Mouse (Mus musculus): ENCODE results near the gene Edf1. TPM values are rescaled to one million over a fixed set of nuclear protein-coding genes. Genes with fewer than 3 reads are reported as not detected.

The Edf1 gene
- polyA plus RNA-seq, 1 experiment from 2014 or later: 436 TPM

DNA sequence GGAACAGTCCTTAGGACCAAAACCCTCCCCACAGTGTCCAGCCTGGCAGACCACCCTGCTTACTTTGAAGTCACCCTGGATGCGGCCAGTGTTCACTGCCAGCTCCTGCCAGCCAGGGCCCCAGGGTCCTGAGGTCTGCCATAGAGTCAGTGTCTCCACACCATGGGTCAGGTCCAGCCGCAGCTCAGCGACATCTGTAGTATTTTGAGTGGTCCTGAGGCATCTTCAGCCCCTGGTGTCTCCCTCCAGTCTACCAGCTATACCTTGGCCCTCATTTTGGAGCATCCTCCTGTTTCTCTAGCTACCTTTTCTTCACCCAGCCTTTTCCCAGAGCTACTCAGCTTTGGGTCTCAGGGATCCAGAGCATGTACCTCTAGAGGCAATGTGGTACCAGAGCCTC, 11.7 kb downstream of the Edf1 start:
- Histone ChIP-seq H3K4me2 (no peak overlapping the region), H3K9me3 (no peaks in the 10 kb centered on the region), H3K27me3 (no peaks in the 10 kb centered on the region), H3K36me3 (peaks cover 72% of the 10 kb centered on the region), H3K9ac (no peak overlapping the region), H3K4me1 (replicated peaks) (peaks cover 18% of the 10 kb centered on the region), H3K27ac (no peak overlapping the region), H3K4me3 (no peak overlapping the region)
- ATAC-seq (ENCODE audit: low FRiP score): no peak
- WGBS: 96% methylated on average over 3 of the region's 3 CpGs

DNA sequence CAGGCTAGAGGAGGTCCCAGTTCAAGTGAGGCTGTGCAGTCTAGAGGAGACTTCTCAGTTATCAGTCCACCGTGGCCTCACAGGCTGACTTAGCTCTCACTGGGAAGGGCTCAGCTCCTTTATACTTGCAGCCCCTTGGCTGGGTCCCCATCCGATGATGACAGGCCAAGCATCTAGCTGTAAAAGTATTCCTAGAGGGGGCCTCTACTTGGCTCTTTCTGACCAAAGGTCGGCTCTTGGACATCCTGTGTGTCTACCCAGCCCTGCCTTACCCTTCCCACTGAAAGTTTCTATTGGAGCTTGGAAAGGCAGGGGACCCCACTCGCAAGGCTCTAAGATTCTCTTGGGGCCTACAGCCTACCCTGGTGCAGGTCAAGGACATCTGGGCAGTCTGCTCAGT, 13.6 kb downstream of the Edf1 start:
- H3K9ac ChIP-seq: 0 out of 2 replicates have a peak overlapping the region, but pooled peaks have one; percentile 29
- H3K4me1 ChIP-seq (replicated peaks): peaks cover 28% of the 10 kb centered on the region
- H3K9me3 ChIP-seq: no peaks in the 10 kb centered on the region
- H3K4me2 ChIP-seq: no peak overlapping the region
- peaks cover 53% of the 10 kb centered on the region for H3K36me3 ChIP-seq
- no peak for ATAC-seq (ENCODE audit: low FRiP score)
- 90% methylated on average over 4 of the region's 4 CpGs for WGBS
- H3K4me3 ChIP-seq: no peak overlapping the region
- H3K27me3 ChIP-seq: peaks cover 7% of the 10 kb centered on the region
- no peak overlapping the region for H3K27ac ChIP-seq

DNA sequence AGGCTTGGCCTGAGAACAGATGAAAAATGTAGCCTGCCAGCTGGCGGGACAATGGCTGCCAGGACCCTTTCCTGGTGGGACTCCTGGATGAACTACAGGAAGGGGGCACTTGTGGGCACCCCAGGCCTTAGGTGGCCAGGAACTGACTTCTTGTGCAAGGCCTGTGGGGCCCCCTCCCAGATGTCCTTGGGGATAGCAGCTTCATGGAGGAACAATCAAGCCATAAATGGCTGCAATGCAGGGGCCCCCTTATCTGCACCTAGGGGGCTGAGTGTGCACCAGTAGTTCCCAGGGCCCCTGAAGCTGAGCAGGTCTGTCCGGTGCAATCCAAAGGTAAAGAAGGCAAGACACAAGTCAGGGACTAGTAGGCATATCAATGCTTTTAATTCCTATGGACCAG, 15.4 kb downstream of the Edf1 start:
- Histone ChIP-seq H3K9ac (peak overlapping the region; percentile 81; the same call in 1 of the 2 replicates), H3K4me2 (peak overlapping the region; percentile 96), H3K4me3 (no peak overlapping the region)

GRCm38 (mm10) chr2:25574136-25574535, 16.5 kb downstream of the Edf1 start:
- peak; percentile 9 for ATAC-seq (ENCODE audit: low FRiP score)
- Histone ChIP-seq H3K9ac (peak overlapping the region; percentile 81), H3K36me3 (peaks cover 24% of the 10 kb centered on the region), H3K4me3 (peak overlapping the region; percentile 64), H3K4me2 (peak overlapping the region; percentile 96), H3K4me1 (replicated peaks) (peaks cover 50% of the 10 kb centered on the region), H3K27ac (peak overlapping the region; percentile 91), H3K27me3 (peaks cover 37% of the 10 kb centered on the region), H3K9me3 (no peaks in the 10 kb centered on the region)
- 22% methylated on average over 11 of the region's 11 CpGs for WGBS

More for the DNA sequence above, 15.4 kb downstream of the Edf1 start:
- no peak for ATAC-seq (ENCODE audit: low FRiP score)
- H3K27me3 ChIP-seq: peaks cover 26% of the 10 kb centered on the region
- H3K36me3 ChIP-seq: peaks cover 35% of the 10 kb centered on the region
- H3K9me3 ChIP-seq: no peaks in the 10 kb centered on the region
- H3K27ac ChIP-seq: no peak overlapping the region
- 96% methylated on average over 2 of the region's 2 CpGs for whole genome bisulfite sequencing
- peaks cover 40% of the 10 kb centered on the region for H3K4me1 ChIP-seq (replicated peaks)

DNA sequence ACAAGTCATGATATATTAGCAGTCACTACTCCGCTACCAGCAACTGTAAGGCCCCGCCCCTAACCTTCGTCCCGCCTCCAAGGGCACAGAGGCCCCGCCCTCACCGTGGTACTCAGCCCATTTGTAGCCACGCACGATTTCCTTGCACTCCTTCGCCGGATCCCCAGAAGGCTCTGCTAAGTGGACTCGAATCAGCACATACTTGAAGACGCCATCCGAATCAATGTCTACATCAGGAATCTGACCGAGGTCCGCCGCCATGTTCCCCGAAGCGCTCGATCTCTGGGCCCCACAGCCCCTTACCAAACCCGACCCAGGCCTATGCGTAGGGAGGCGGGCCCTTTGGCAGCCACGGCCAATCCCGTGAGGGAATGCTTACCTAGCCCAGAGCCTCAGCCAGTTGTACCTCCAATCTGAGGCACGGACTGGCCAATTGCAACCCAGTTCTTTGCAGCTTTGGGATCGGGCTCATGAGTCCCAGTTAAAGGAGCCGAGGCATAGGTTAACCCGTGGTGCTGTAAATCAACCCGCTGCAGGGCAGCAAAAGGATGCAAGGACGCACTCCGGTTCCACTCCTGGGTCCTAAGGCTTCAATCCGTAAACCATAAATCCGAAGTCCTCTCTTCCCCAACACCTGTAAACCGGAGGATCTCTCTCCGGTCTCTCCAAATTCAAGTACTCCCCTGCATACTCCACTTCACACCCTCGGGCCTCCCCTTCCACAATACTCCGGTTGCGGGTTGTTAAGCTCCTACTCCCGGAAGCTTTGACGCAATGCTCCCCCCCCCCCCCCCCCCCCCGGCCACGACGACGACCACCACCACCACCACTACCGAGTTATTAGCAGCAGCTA, 17.2 kb downstream of the Edf1 start, which contains the start of the genes Mamdc4 and Phpt1:
Mamdc4 (minus strand) TSS at position 267 of the 853 bp plus-strand sequence.
Phpt1 (minus strand) TSS at position 646 of the 853 bp plus-strand sequence.
- peak within 1 kb of the TSS; percentile 96 for H3K4me2 ChIP-seq
- H3K4me3 ChIP-seq: peak within 1 kb of the TSS; percentile 64
- H3K27ac ChIP-seq: peak within 1 kb of the TSS; percentile 91
- peaks cover 57% of the 10 kb centered on the region for H3K4me1 ChIP-seq (replicated peaks)
- peak; percentile 97 for ATAC-seq (ENCODE audit: low FRiP score)
- H3K36me3 ChIP-seq: peaks cover 18% of the 10 kb centered on the region
- no peaks in the 10 kb centered on the region for H3K9me3 ChIP-seq
- peak within 1 kb of the TSS; percentile 81 for H3K9ac ChIP-seq
- peaks cover 43% of the 10 kb centered on the region for H3K27me3 ChIP-seq
- under 1% methylated on average over 44 of the region's 45 CpGs for WGBS

- Histone ChIP-seq H3K4me2 (peak overlapping the region; percentile 96), H3K27me3 (peaks cover 50% of the 10 kb centered on the region), H3K4me3 (peak overlapping the region; percentile 64), H3K36me3 (peaks cover 15% of the 10 kb centered on the region), H3K9ac (peak overlapping the region; percentile 81), H3K4me1 (replicated peaks) (peaks cover 64% of the 10 kb centered on the region), H3K27ac (peak overlapping the region; percentile 91), H3K9me3 (no peaks in the 10 kb centered on the region)
- 10% methylated on average over 21 of the region's 21 CpGs for WGBS
- ATAC-seq (ENCODE audit: low FRiP score): no peak
These were observed 17.9 kb downstream of the Edf1 start for GRCm38 (mm10) chr2:25575432-25576027.

DNA sequence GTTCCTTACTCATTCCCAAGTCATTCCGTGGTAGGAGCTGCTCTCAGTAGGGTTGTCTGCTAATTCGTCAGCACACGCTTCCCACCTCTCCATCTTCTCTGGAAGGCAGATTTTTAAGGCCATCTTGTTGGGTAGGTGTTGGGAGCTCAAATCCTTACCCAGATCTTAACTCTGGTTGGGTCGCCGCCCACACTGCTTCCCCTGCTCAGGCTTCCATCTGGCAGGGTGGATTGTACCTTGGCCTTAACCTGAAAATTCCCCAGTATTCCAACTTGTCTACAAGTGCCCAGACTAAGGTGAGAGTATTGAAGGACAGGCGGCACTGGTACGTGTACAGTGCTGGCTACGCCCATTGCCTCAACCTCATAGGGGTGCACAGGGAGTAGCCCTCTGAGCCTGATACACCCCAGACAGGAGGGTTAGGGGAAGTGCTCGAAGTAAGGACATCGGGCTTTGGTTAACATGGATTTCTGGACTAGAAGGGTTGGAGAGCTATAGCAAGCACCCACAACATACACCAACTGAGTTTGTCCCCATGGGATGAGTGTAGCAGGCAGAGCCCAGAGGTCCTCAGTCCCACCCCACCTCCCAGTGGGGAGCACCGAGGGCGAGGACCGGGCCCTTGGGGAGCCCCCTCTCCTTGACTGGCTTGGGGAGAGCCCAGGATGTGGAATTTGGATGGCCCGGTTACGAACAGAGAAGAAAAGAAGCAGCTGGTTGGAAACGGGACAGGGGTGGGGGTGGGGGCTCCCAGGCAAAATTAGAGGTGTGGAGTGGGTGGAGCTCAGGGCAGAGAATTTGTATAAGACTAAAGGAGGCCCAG, 18.6 kb downstream of the Edf1 start:
- Histone ChIP-seq H3K9me3 (no peaks in the 10 kb centered on the region), H3K4me2 (peak overlapping the region; percentile 96), H3K27ac (no peak overlapping the region), H3K9ac (peak overlapping the region; percentile 81; the same call in 1 of the 2 replicates), H3K36me3 (peaks cover 9% of the 10 kb centered on the region), H3K4me1 (replicated peaks) (peaks cover 71% of the 10 kb centered on the region), H3K27me3 (peaks cover 55% of the 10 kb centered on the region), H3K4me3 (no peak overlapping the region)
- ATAC-seq (ENCODE audit: low FRiP score): no peak
- 73% methylated on average over 16 of the region's 16 CpGs for WGBS

DNA sequence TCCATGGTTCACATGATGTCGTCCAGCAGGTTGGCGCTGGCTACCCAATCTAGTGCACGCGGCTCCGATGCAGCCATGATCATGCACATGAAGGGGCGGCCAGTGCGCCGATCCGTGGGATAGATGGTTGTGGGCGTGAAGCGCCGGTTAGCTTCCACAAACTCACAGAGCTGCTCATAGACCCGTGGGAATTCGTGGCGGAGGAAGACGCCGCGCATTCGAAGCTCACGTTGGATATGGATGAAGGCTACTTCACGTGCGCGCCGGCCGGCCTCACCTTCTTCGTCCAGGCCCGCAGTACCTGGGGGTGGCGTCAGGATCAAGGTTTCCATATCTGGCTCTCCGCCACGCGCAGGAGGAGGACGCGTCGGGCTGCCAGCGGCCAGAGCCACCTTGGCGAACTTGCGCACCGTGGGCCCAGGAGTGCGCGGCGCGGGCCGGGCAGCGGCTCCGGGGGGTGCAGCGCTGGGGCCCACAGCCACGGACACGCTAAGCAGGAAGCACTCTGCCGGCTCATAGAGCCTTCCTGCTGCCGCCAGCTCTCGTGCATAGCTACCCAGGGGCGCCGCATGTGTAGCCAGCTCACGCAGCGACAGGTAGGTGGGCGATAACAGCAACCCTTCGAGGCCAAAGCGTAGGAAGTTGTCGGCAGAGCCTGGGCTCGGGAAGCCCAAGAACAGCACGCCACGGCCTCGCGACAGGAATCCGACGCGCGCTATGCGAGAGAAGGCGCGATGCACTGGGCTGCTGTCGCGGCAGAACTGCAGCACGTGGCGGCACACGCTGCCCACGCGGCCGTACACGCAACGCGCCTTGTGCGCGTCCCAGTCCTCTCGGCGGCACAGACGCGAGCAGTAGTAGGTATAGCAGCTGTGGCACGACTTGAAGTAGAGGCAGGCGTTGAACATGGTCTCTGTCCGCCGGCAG, 19.6 kb downstream of the Edf1 start:
- H3K9ac ChIP-seq: peak overlapping the region; percentile 55; the same call in 1 of the 2 replicates
- 15% methylated on average over 92 of the region's 92 CpGs for WGBS
- no peak overlapping the region for H3K27ac ChIP-seq
- no peaks in the 10 kb centered on the region for H3K9me3 ChIP-seq
- H3K4me2 ChIP-seq: peak overlapping the region; percentile 40
- H3K27me3 ChIP-seq: peaks cover 55% of the 10 kb centered on the region
- ATAC-seq (ENCODE audit: low FRiP score): no peak
- no peaks in the 10 kb centered on the region; the same call in 1 of the 2 replicates for H3K36me3 ChIP-seq
- peaks cover 79% of the 10 kb centered on the region for H3K4me1 ChIP-seq (replicated peaks)
- H3K4me3 ChIP-seq: peak overlapping the region; percentile 27

DNA sequence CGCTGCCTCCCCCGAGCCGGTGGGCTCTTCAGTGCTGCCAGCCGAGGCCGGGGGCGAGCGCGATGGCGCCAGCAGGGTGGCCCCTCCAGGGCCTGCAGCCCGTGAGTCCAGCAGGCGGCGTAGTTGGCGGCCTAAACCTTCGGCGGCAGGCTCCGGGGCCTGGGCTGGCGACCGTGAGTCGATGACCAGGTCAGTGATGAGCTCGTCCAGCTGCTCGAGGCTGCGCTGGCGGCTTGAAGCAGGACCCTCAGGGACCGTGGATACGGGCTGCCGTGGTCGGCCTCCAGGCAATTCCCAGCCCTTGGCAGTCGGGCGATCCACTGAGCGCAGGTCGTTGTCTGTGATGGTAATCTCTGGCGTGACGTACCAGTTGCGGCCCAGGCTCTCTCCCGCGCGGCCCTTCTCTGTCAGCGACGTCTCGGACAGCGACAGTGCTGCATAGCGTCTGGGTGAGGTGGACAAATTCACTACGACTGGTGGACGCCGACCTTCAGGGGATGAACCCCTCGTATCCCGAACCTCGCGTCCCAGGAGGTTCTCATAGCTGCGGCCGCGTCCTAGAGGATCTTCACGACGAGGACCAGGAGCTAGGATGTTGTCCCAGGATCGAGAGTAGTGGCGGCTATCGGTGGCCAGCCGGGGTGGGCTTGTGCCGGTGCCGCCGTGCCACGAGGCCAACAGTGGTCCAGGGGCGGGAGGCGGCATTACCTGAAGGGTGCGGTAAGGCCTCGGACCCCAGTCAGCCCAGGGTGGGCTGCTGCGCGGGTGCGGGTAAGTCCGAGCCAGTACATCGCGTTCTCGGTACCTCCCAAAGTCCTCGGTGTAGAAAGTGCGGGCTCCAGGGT, 20.5 kb downstream of the Edf1 start:
- H3K27me3 ChIP-seq: peaks cover 55% of the 10 kb centered on the region
- H3K36me3 ChIP-seq: peaks cover 3% of the 10 kb centered on the region
- peaks cover 82% of the 10 kb centered on the region for H3K4me1 ChIP-seq (replicated peaks)
- H3K4me3 ChIP-seq: peak overlapping the region; percentile 27
- WGBS: 6% methylated on average over 71 of the region's 75 CpGs
- H3K9me3 ChIP-seq: no peaks in the 10 kb centered on the region
- no peak for ATAC-seq (ENCODE audit: low FRiP score)
- H3K4me2 ChIP-seq: peak overlapping the region; percentile 40
- no peak overlapping the region for H3K27ac ChIP-seq
- H3K9ac ChIP-seq: peak overlapping the region; percentile 55; the same call in 1 of the 2 replicates

Data from hindbrain, embryonic 13.5 days (tissue).